8 mouse cellular contexts compared by ENCODE assay signal in genomic region chr1:133131561-133131905, GRCm38 (mm10). TPM values are rescaled to one million over a fixed set of nuclear protein-coding genes. Genes with fewer than 3 reads are reported as not detected.
DNase-seq lines count a peak whose midpoint lies in the region; ATAC-seq and TF ChIP-seq lines count a peak whose summit lies in the region.

No protein-coding gene starts in this region.

- no peak for ATAC-seq in embryonic facial prominence, embryonic 13.5 days (ENCODE audit: insufficient number of reproducible peaks, insufficient read depth, low FRiP score, low TSS enrichment, low read depth)
- no peak for ATAC-seq in limb, embryonic 11.5 days (ENCODE audit: insufficient number of reproducible peaks, low FRiP score, low TSS enrichment, low read depth)
- ATAC-seq in neural tube, embryonic 13.5 days (ENCODE audit: low read depth) = no peak

- H3K9ac ChIP-seq in embryonic facial prominence, embryonic 13.5 days = peak overlapping the region; percentile 98
- H3K9ac ChIP-seq in limb, embryonic 11.5 days (ENCODE audit: low read length) = peak overlapping the region; percentile 93
- H3K9ac ChIP-seq in neural tube, embryonic 13.5 days = peak overlapping the region; percentile 97

- no peaks in the 10 kb centered on the region for H3K9me3 ChIP-seq in embryonic facial prominence, embryonic 13.5 days
- no peaks in the 10 kb centered on the region for H3K9me3 ChIP-seq in limb, embryonic 11.5 days (ENCODE audit: control insufficient read depth, low read length)
- no peaks in the 10 kb centered on the region for H3K9me3 ChIP-seq in neural tube, embryonic 13.5 days

- H3K4me3 ChIP-seq in lung, adult 2 months (replicated peaks; ENCODE audit: extremely low read depth, low read depth, low read length) = peak overlapping the region; percentile 84
- H3K4me3 ChIP-seq in embryonic facial prominence, embryonic 13.5 days = peak overlapping the region; percentile 98
- peak overlapping the region; percentile 98 for H3K4me3 ChIP-seq in limb, embryonic 11.5 days (ENCODE audit: low read depth, low read length)
- H3K4me3 ChIP-seq in neural tube, embryonic 13.5 days = peak overlapping the region; percentile 91

- no peak for TF ChIP-seq POLR2A in lung, adult 2 months (IDR thresholded peaks at IDR 0.05; ENCODE audit: borderline replicate concordance, extremely low read depth, low read depth, low read length)

- H3K4me1 ChIP-seq in lung, adult 2 months (ENCODE audit: control insufficient read depth, insufficient read depth, low read length) = peaks cover 13% of the 10 kb centered on the region
- H3K4me1 ChIP-seq in embryonic facial prominence, embryonic 13.5 days = peaks cover 44% of the 10 kb centered on the region
- H3K4me1 ChIP-seq in limb, embryonic 11.5 days (ENCODE audit: control insufficient read depth, insufficient read depth, low read length) = peaks cover 21% of the 10 kb centered on the region
- peaks cover 59% of the 10 kb centered on the region for H3K4me1 ChIP-seq in neural tube, embryonic 13.5 days (replicated peaks)

- WGBS in lung, adult 2 months = 1% methylated on average over 35 of the region's 35 CpGs
- WGBS in embryonic facial prominence, embryonic 13.5 days = 0% methylated on average over 35 of the region's 35 CpGs
- under 1% methylated on average over 35 of the region's 35 CpGs for WGBS in limb, embryonic 11.5 days
- WGBS in neural tube, embryonic 13.5 days = under 1% methylated on average over 35 of the region's 35 CpGs

- H3K4me2 ChIP-seq in embryonic facial prominence, embryonic 13.5 days = peak overlapping the region; percentile 99
- H3K4me2 ChIP-seq in limb, embryonic 11.5 days (ENCODE audit: low read depth, severe bottlenecking) = peak overlapping the region; percentile 99
- peak overlapping the region; percentile 97 for H3K4me2 ChIP-seq in neural tube, embryonic 13.5 days

- no peak for DNase-seq in lung, adult 2 months
- no peak for DNase-seq in lung, adult 18-20 months
- no peak for DNase-seq in limb, embryonic 11.5 days (ENCODE audit: low spot score)
- DNase-seq in c-Kit-positive CD71-positive TER-119-positive erythroid progenitor cells, embryonic 14.5 days (ENCODE audit: low spot score) = no peak
- DNase-seq in adrenal gland, postnatal 36 days = no peak
- DNase-seq in testis, postnatal 10 days (ENCODE audit: low spot score) = no peak

- no peaks in the 10 kb centered on the region for H3K27me3 ChIP-seq in embryonic facial prominence, embryonic 13.5 days
- no peaks in the 10 kb centered on the region for H3K27me3 ChIP-seq in limb, embryonic 11.5 days (ENCODE audit: control insufficient read depth, insufficient read depth, low read length)
- no peaks in the 10 kb centered on the region for H3K27me3 ChIP-seq in neural tube, embryonic 13.5 days

- peaks cover 6% of the 10 kb centered on the region for H3K36me3 ChIP-seq in embryonic facial prominence, embryonic 13.5 days
- peaks cover 7% of the 10 kb centered on the region for H3K36me3 ChIP-seq in limb, embryonic 11.5 days (ENCODE audit: control insufficient read depth, insufficient read depth, low read length)
- peaks cover 10% of the 10 kb centered on the region for H3K36me3 ChIP-seq in neural tube, embryonic 13.5 days

- H3K27ac ChIP-seq in embryonic facial prominence, embryonic 13.5 days = peak overlapping the region; percentile 98
- peak overlapping the region; percentile 89 for H3K27ac ChIP-seq in limb, embryonic 11.5 days (replicated peaks; ENCODE audit: low read depth, low read length)
- H3K27ac ChIP-seq in neural tube, embryonic 13.5 days (replicated peaks) = peak overlapping the region; percentile 97

- TF ChIP-seq CTCF in lung, adult 2 months (IDR thresholded peaks at IDR 0.05; ENCODE audit: insufficient read depth, low read length) = no peak

RNA-seq across cellular contexts. Expression of gene Ppp1r15b, which starts 0.6 kb away (rescaled TPM):
- polyA plus RNA-seq in lung, adult 2 months (2012; rRNA removed) = 24.2 and 26.5 TPM in 2 replicates
- polyA plus RNA-seq in embryonic facial prominence, embryonic 13.5 days (2015; fragmentation: Nextera tagmentation; extraction: Ambion mirVana) = 32.0 and 35.2 TPM in 2 replicates
- 46.7 and 55.6 TPM in 2 replicates for polyA plus RNA-seq in limb, embryonic 11.5 days (2014; fragmentation: Nextera tagmentation; extraction: Ambion mirVana)
- polyA plus RNA-seq in neural tube, embryonic 13.5 days (2015; fragmentation: Nextera tagmentation; extraction: Ambion mirVana) = 27.8 and 30.8 TPM in 2 replicates
- total RNA-seq in adrenal gland, postnatal 36 days (2021) = 10 to 100 TPM; 92.4 to 97.3 TPM

RNA-seq across cellular contexts. Expression of gene Plekha6, which starts 32.5 kb away (rescaled TPM):
- 38.4 and 39.4 TPM in 2 replicates for polyA plus RNA-seq in lung, adult 2 months (2012; rRNA removed)
- 4.0 and 5.0 TPM in 2 replicates for polyA plus RNA-seq in embryonic facial prominence, embryonic 13.5 days (2015; fragmentation: Nextera tagmentation; extraction: Ambion mirVana)
- polyA plus RNA-seq in limb, embryonic 11.5 days (2014; fragmentation: Nextera tagmentation; extraction: Ambion mirVana) = 0.75 and 0.87 TPM in 2 replicates
- 25.8 and 27.4 TPM in 2 replicates for polyA plus RNA-seq in neural tube, embryonic 13.5 days (2015; fragmentation: Nextera tagmentation; extraction: Ambion mirVana)
- 10 to 100 TPM; 14.3 to 18.8 TPM for total RNA-seq in adrenal gland, postnatal 36 days (2021)
